Mouse (Mus musculus): ENCODE measurements around the gene 4430402I18Rik.

GRCm38 (mm10) chr19:28990194-28990589, 22.6 kb upstream of the 4430402I18Rik start, which contains the start of gene Cdc37l1:
- TF ChIP-seq CHD2 (IDR thresholded peaks at IDR 0.05; ENCODE audit: low read depth, low read length) = no peak
- TF ChIP-seq HCFC1 (IDR thresholded peaks at IDR 0.05; ENCODE audit: borderline replicate concordance, insufficient read depth, low read length) = no peak

Measured in ES-E14 (cell line).